Mouse (Mus musculus) neural tube, embryonic 15.5 days (tissue): ENCODE data around the gene Myl7. TPM values are rescaled to one million over a fixed set of nuclear protein-coding genes. Genes with fewer than 3 reads are reported as not detected.

ENCODE experiments used
- ATAC-seq: fragments of 200-750 bp; cut with Nextera tagmentation; 2 replicates; pipeline ENCODE4 v1.8.0; 2017; ENCODE audit warnings: mild to moderate bottlenecking, moderate TSS enrichment, moderate library complexity; ENCODE audit not compliant: low FRiP score
- H3K27ac ChIP-seq: fragments of 300-500 bp; sonication (generic); replicated peaks from 2 replicates; pipeline ENCODE4 v1.5.1; 2015; ENCODE audit warnings: mild to moderate bottlenecking, inconsistent platforms
- H3K27me3 ChIP-seq: fragments of 300-500 bp; sonication (generic); replicated peaks from 2 replicates; pipeline ENCODE4 v1.6.1; 2015; ENCODE audit warnings: inconsistent platforms
- H3K36me3 ChIP-seq: fragments of 300-500 bp; sonication (generic); 2 replicates; pipeline ENCODE4 v1.6.1; 2015; ENCODE audit warnings: inconsistent platforms
- H3K4me1 ChIP-seq: fragments of 300-500 bp; sonication (generic); 2 replicates; pipeline ENCODE4 v1.6.1; 2015; ENCODE audit warnings: inconsistent platforms
- H3K4me2 ChIP-seq: fragments of 300-500 bp; sonication (generic); 2 replicates; pipeline ENCODE4 v1.6.1; 2015; ENCODE audit warnings: inconsistent platforms, mild to moderate bottlenecking, moderate library complexity
- H3K4me3 ChIP-seq: fragments of 300-500 bp; sonication (generic); replicated peaks from 2 replicates; pipeline ENCODE4 v1.5.1; 2015; ENCODE audit warnings: mild to moderate bottlenecking, inconsistent platforms
- H3K9ac ChIP-seq: fragments of 300-500 bp; sonication (generic); replicated peaks from 2 replicates; pipeline ENCODE4 v1.6.1; 2015; ENCODE audit warnings: mild to moderate bottlenecking, inconsistent platforms
- H3K9me3 ChIP-seq: fragments of 300-500 bp; sonication (generic); replicated peaks from 2 replicates; pipeline ENCODE4 v1.6.1; 2016; ENCODE audit warnings: inconsistent platforms
- WGBS: fragments of 180-500 bp; shearing (Covaris S2); methylation state at CpG from one replicate; pipeline ENCODE4 v1.1.7; 2015; ENCODE audit warnings: mixed read lengths; 5-methylcytosine and 5-hydroxymethylcytosine counted together
- polyA plus RNA-seq: library from polyadenylated mRNA; unstranded; fragments of >200 nt; fragmentation: Nextera tagmentation; extraction: Ambion mirVana; gene quantifications from 2 replicates; pipeline ENCODE4 v1.2.1, GENCODE M21; 2015

The Myl7 gene
- polyA plus RNA-seq, 1 experiment from 2014 or later, result 1.4 TPM

- no peaks in the 10 kb centered on the region for H3K9me3 ChIP-seq
- no peak overlapping the region for H3K9ac ChIP-seq
- no peak overlapping the region for H3K4me2 ChIP-seq
- ATAC-seq, result no peak
- no peak overlapping the region for H3K27ac ChIP-seq
- 40% methylated on average over 6 of the region's 6 CpGs for WGBS
- H3K4me1 ChIP-seq, result no peaks in the 10 kb centered on the region
- H3K4me3 ChIP-seq, result no peak overlapping the region
- no peaks in the 10 kb centered on the region for H3K27me3 ChIP-seq
- H3K36me3 ChIP-seq, result no peaks in the 10 kb centered on the region
Measured at GRCm38 (mm10) chr11:5848741-5849140, 49.8 kb downstream of the Myl7 start.

- Histone ChIP-seq H3K9me3 (no peaks in the 10 kb centered on the region), H3K4me1 (no peaks in the 10 kb centered on the region), H3K27ac (no peak overlapping the region), H3K4me3 (no peak overlapping the region), H3K4me2 (no peak overlapping the region), H3K27me3 (no peaks in the 10 kb centered on the region), H3K36me3 (no peaks in the 10 kb centered on the region), H3K9ac (no peak overlapping the region)
- WGBS, result 73% methylated on average over 7 of the region's 7 CpGs
- no peak for ATAC-seq
Measured at GRCm38 (mm10) chr11:5846639-5847345, 51.8 kb downstream of the Myl7 start.

Other genes with a start within 250 kb of the Myl7 start
- gene Mrps24, start 183.1 kb downstream of the Myl7 start, polyA plus RNA-seq, result 197 and 206 TPM in 2 replicates
- 33.0 and 34.1 TPM in 2 replicates for gene Urgcp, start 136.4 kb downstream of the Myl7 start, polyA plus RNA-seq
- gene Dbnl, start 110.3 kb downstream of the Myl7 start, polyA plus RNA-seq, result 131 and 142 TPM in 2 replicates
- gene Pgam2, start 95.0 kb downstream of the Myl7 start, polyA plus RNA-seq, result 14.4 and 21.9 TPM in 2 replicates
- 6.5 and 8.5 TPM in 2 replicates for gene Polm, start 60.8 kb downstream of the Myl7 start, polyA plus RNA-seq
- 22.1 and 24.3 TPM in 2 replicates for gene Aebp1, start 36.8 kb downstream of the Myl7 start, polyA plus RNA-seq
- gene Pold2, start 20.5 kb downstream of the Myl7 start, polyA plus RNA-seq, result 64.5 and 81.0 TPM in 2 replicates
- 3.4 and 4.2 TPM in 2 replicates for gene Gck, start 51.3 kb upstream of the Myl7 start, polyA plus RNA-seq
- 84.9 and 87.1 TPM in 2 replicates for gene Ykt6, start 56.9 kb upstream of the Myl7 start, polyA plus RNA-seq
- gene Camk2b, start 167.6 kb upstream of the Myl7 start, polyA plus RNA-seq, result 113 and 140 TPM in 2 replicates